Mouse (Mus musculus) MEL (cell line): ENCODE data around the gene Hmces.

Source experiments
- CHD2 ChIP-seq: IDR thresholded peaks from 2 replicates; pipeline ENCODE4 v1.6.1; 2011; ENCODE audit warnings: low read length, improper control_type of control experiment
- CTCF ChIP-seq, 3 experiments: IDR thresholded peaks in 2 of 3; conservative IDR thresholded peaks in 1 of 3; 2 replicates each; pipeline ENCODE4 v1.5.1; 2011 to 2012; ENCODE audit warnings: low read length in 3 of 3, low read depth in 2 of 3, mild to moderate bottlenecking in 2 of 3, improper control_type of control experiment in 1 of 3, inconsistent platforms in 1 of 3, mixed read lengths in 1 of 3, moderate library complexity in 1 of 3; ENCODE audit not compliant: control insufficient read depth in 1 of 3, insufficient read depth in 1 of 3, poor library complexity in 1 of 3, severe bottlenecking in 1 of 3
- E2F4 ChIP-seq: IDR thresholded peaks from 2 replicates; pipeline ENCODE4 v1.6.1; 2011; ENCODE audit warnings: low read depth, low read length, improper control_type of control experiment, borderline replicate concordance
- EP300 ChIP-seq, 2 experiments: IDR thresholded peaks; 2 replicates each; pipeline ENCODE4 v1.6.1; 2011; ENCODE audit warnings: improper control_type of control experiment in 2 of 2, low read length in 2 of 2, low read depth in 1 of 2, mild to moderate bottlenecking in 1 of 2
- MAFK ChIP-seq: IDR thresholded peaks from 2 replicates; pipeline ENCODE4 v1.6.1; 2011; ENCODE audit warnings: low read depth, mild to moderate bottlenecking, low read length, improper control_type of control experiment, borderline replicate concordance
- MAZ ChIP-seq: IDR thresholded peaks from 2 replicates; pipeline ENCODE4 v1.6.1; 2012; ENCODE audit warnings: low read depth, mild to moderate bottlenecking, inconsistent platforms, low read length, improper control_type of control experiment
- NRF1 ChIP-seq: IDR thresholded peaks from 2 replicates; pipeline ENCODE4 v1.6.1; 2014; ENCODE audit warnings: low read depth, mild to moderate bottlenecking, inconsistent platforms, low read length, improper control_type of control experiment, moderate library complexity; ENCODE audit not compliant: poor library complexity, insufficient read depth, severe bottlenecking
- POLR2A ChIP-seq, 2 experiments: IDR thresholded peaks; 2 replicates each; pipeline ENCODE4 v1.6.1; 2011 to 2012; ENCODE audit warnings: low read length in 2 of 2, mild to moderate bottlenecking in 2 of 2, control low read depth in 1 of 2, improper control_type of control experiment in 1 of 2, low read depth in 1 of 2, moderate library complexity in 1 of 2; ENCODE audit not compliant: control insufficient read depth in 1 of 2, insufficient read depth in 1 of 2, poor library complexity in 1 of 2
- POLR2AphosphoS5 ChIP-seq: IDR thresholded peaks from 2 replicates; pipeline ENCODE4 v1.6.1; 2012; ENCODE audit warnings: low read depth, borderline replicate concordance, mild to moderate bottlenecking, inconsistent platforms, low read length, moderate library complexity, mixed read lengths
- RCOR1 ChIP-seq: IDR thresholded peaks from 2 replicates; pipeline ENCODE4 v1.6.1; 2012; ENCODE audit warnings: low read depth, mild to moderate bottlenecking, inconsistent platforms, low read length, improper control_type of control experiment
- SMC3 ChIP-seq: IDR thresholded peaks from 2 replicates; pipeline ENCODE4 v1.6.1; 2011; ENCODE audit warnings: low read depth, low read length, improper control_type of control experiment

DNA sequence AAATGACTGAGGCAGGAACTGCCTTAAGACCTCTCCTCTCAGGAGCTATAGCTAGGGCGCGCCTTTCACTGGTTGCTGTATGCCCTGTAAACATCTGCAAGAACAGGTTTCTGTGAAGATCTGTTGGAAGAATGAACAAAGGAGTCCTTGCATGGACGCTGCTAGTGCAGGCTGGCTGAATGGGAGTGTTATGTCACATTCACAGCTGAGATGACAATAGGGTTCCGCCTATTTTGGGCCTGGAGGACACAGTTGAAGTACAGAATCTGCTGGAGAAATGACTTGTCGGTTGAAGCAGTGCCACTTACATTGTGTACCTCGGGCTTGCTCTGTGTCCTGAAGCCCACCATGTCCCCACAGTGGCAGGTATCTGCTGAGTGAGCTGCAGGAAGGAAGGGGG is 4.6 kb upstream of the Hmces start:
- TF ChIP-seq MAFK (no peak), CTCF (IDR thresholded peaks at IDR 0.05 in 2 of 3, conservative IDR thresholded peaks at IDR 0.05 in 1 of 3; ENCODE audit: control insufficient read depth in 1 of 3, insufficient read depth in 1 of 3, low read depth in 2 of 3, low read length in 3 of 3, poor library complexity in 1 of 3, severe bottlenecking in 1 of 3) (no peak), RCOR1 (no peak), E2F4 (no peak), EP300 (IDR thresholded peaks at IDR 0.05; ENCODE audit: low read depth in 1 of 2, low read length in 2 of 2) (no peak), POLR2AphosphoS5 (no peak), POLR2A (IDR thresholded peaks at IDR 0.05; ENCODE audit: control insufficient read depth in 1 of 2, insufficient read depth in 1 of 2, low read depth in 1 of 2, low read length in 2 of 2, poor library complexity in 1 of 2) (no peak), CHD2 (no peak), MAZ (no peak), SMC3 (no peak), NRF1 (no peak)
